ENCODE assay signal across 8 mouse cellular contexts in genomic region chr5:65762686-65763085, GRCm38 (mm10). TPM values are rescaled to one million over a fixed set of nuclear protein-coding genes. Genes with fewer than 3 reads are reported as not detected.
DNase-seq lines count a peak whose midpoint lies in the region; ATAC-seq and TF ChIP-seq lines count a peak whose summit lies in the region.

No protein-coding gene starts in this region.

- 7% methylated on average over 3 of the region's 3 CpGs for WGBS in spleen, adult 2 months
- 2% methylated on average over 3 of the region's 3 CpGs for WGBS in limb, embryonic 14.5 days
- WGBS in stomach, embryonic 16.5 days: 0% methylated on average over 3 of the region's 3 CpGs

- H3K9ac ChIP-seq in limb, embryonic 14.5 days (ENCODE audit: low read depth, low read length, severe bottlenecking): peak overlapping the region; percentile 100
- H3K9ac ChIP-seq in stomach, embryonic 16.5 days (ENCODE audit: low read length): peak overlapping the region; percentile 97

- no peak for TF ChIP-seq POLR2A in spleen, adult 2 months (IDR thresholded peaks at IDR 0.05; ENCODE audit: low read depth, low read length)
- TF ChIP-seq POLR2A in limb, embryonic 14.5 days (IDR thresholded peaks at IDR 0.05; ENCODE audit: borderline replicate concordance, extremely low read depth, insufficient read depth, insufficient read length): no peak

- H3K4me2 ChIP-seq in limb, embryonic 14.5 days (replicated peaks; ENCODE audit: low read depth, low read length, severe bottlenecking): peak overlapping the region; percentile 53
- peak overlapping the region; percentile 73 for H3K4me2 ChIP-seq in stomach, embryonic 16.5 days (ENCODE audit: low read depth, low read length)

- H3K4me1 ChIP-seq in erythroblast, embryonic 14.5 days (ENCODE audit: control insufficient read depth): peaks cover 36% of the 10 kb centered on the region
- peaks cover 3% of the 10 kb centered on the region; the same call in 1 of the 2 replicates for H3K4me1 ChIP-seq in spleen, adult 2 months (ENCODE audit: control insufficient read depth, insufficient read depth, insufficient read length)
- peaks cover 7% of the 10 kb centered on the region for H3K4me1 ChIP-seq in limb, embryonic 14.5 days (ENCODE audit: control insufficient read depth, insufficient read depth, low read length)
- peaks cover 7% of the 10 kb centered on the region for H3K4me1 ChIP-seq in stomach, embryonic 16.5 days (ENCODE audit: control insufficient read depth, insufficient read depth, low read length)

- peaks cover 4% of the 10 kb centered on the region for H3K36me3 ChIP-seq in erythroblast, embryonic 14.5 days (ENCODE audit: control insufficient read depth)
- no peaks in the 10 kb centered on the region for H3K36me3 ChIP-seq in spleen, adult 2 months (ENCODE audit: control insufficient read depth, insufficient read depth, low read length)
- peaks cover 6% of the 10 kb centered on the region; the same call in 1 of the 2 replicates for H3K36me3 ChIP-seq in limb, embryonic 14.5 days (ENCODE audit: control insufficient read depth, insufficient read depth, low read length)
- H3K36me3 ChIP-seq in stomach, embryonic 16.5 days (ENCODE audit: control insufficient read depth, insufficient read depth, low read length): no peaks in the 10 kb centered on the region

- no peak overlapping the region for H3K27ac ChIP-seq in spleen, adult 2 months (ENCODE audit: insufficient read depth, low read length)
- peak overlapping the region; percentile 100 for H3K27ac ChIP-seq in limb, embryonic 14.5 days (replicated peaks; ENCODE audit: low read depth, low read length)
- H3K27ac ChIP-seq in stomach, embryonic 16.5 days (ENCODE audit: low read length): peak overlapping the region; percentile 100

- H3K27me3 ChIP-seq in erythroblast, embryonic 14.5 days (ENCODE audit: control insufficient read depth): no peaks in the 10 kb centered on the region
- peaks cover 2% of the 10 kb centered on the region; the same call in 1 of the 2 replicates for H3K27me3 ChIP-seq in spleen, adult 2 months (ENCODE audit: control insufficient read depth, insufficient read depth, low read length)
- H3K27me3 ChIP-seq in limb, embryonic 14.5 days (ENCODE audit: control insufficient read depth, insufficient read depth, low read length): no peaks in the 10 kb centered on the region
- no peaks in the 10 kb centered on the region for H3K27me3 ChIP-seq in stomach, embryonic 16.5 days (ENCODE audit: control insufficient read depth, insufficient read depth, low read length)

- DNase-seq in spleen, adult 2 months (ENCODE audit: low read depth in 1 of 2, low spot score in 2 of 2): no peak
- DNase-seq in spleen, postnatal 14 days (ENCODE audit: low spot score in 2 of 2): no peak
- DNase-seq in limb, embryonic 14.5 days (ENCODE audit: low spot score): no peak
- no peak for DNase-seq in testis, postnatal 14 days (ENCODE audit: low spot score)
- no peak for DNase-seq in cerebellum, adult 11 months

- peak overlapping the region; percentile 95 for H3K4me3 ChIP-seq in erythroblast, embryonic 14.5 days (replicated peaks)
- H3K4me3 ChIP-seq in spleen, adult 2 months (ENCODE audit: extremely low read depth, insufficient read depth, insufficient read length): peak overlapping the region; percentile 74
- H3K4me3 ChIP-seq in limb, embryonic 14.5 days (replicated peaks; ENCODE audit: low read length): peak overlapping the region; percentile 94
- peak overlapping the region; percentile 93 for H3K4me3 ChIP-seq in stomach, embryonic 16.5 days (replicated peaks; ENCODE audit: low read length)

- no peaks in the 10 kb centered on the region for H3K9me3 ChIP-seq in erythroblast, embryonic 14.5 days (ENCODE audit: control insufficient read depth, low read length)
- no peaks in the 10 kb centered on the region for H3K9me3 ChIP-seq in limb, embryonic 14.5 days (ENCODE audit: control insufficient read depth, low read length)
- H3K9me3 ChIP-seq in stomach, embryonic 16.5 days (replicated peaks; ENCODE audit: control insufficient read depth, low read length): no peaks in the 10 kb centered on the region

- TF ChIP-seq CTCF in spleen, adult 2 months (IDR thresholded peaks at IDR 0.05; ENCODE audit: extremely low read depth, insufficient read depth, insufficient read length, insufficient replicate concordance): no peak

- ATAC-seq in erythroblast, adult 5-6 weeks (replicated peaks; ENCODE audit: low FRiP score, poor library complexity, severe bottlenecking): no peak
- no peak for ATAC-seq in limb, embryonic 14.5 days (ENCODE audit: low FRiP score, low read depth)
- no peak for ATAC-seq in stomach, embryonic 16.5 days (ENCODE audit: insufficient read depth, low FRiP score)

RNA-seq across cellular contexts. Expression of gene N4bp2, which starts 0.6 kb away (rescaled TPM):
- polyA plus RNA-seq in erythroblast, embryonic 14.5 days (2012): 0.20 and 0.42 TPM in 2 replicates
- 6.0 and 23.2 TPM in 2 replicates for total RNA-seq in erythroblast, adult 5-6 weeks (2015; ENCODE audit: low replicate concordance)
- total RNA-seq in erythroblast, adult 5-6 weeks (2017; ENCODE audit: low replicate concordance): 14.5 and 18.7 TPM in 2 replicates
- 7.3 and 8.7 TPM in 2 replicates for polyA plus RNA-seq in spleen, adult 2 months (2012; rRNA removed)
- polyA plus RNA-seq in limb, embryonic 14.5 days (2012; rRNA removed): 31.3 and 31.8 TPM in 2 replicates
- 39.1 and 40.7 TPM in 2 replicates for polyA plus RNA-seq in limb, embryonic 14.5 days (2014; fragmentation: Nextera tagmentation; extraction: Ambion mirVana)
- polyA plus RNA-seq in stomach, embryonic 16.5 days (2015; fragmentation: Nextera tagmentation; extraction: Ambion mirVana): 14.3 and 17.3 TPM in 2 replicates
